Mouse (Mus musculus): ENCODE measurements around the gene Zfp628. TPM values are rescaled to one million over a fixed set of nuclear protein-coding genes. Genes with fewer than 3 reads are reported as not detected.

The Zfp628 gene
- polyA plus RNA-seq, 1 experiment from 2014 or later = 3.7 TPM

- ATAC-seq (ENCODE audit: low read depth) = no peak
- H3K27me3 ChIP-seq (ENCODE audit: control insufficient read depth, insufficient read depth, low read length) = no peaks in the 10 kb centered on the region
- no peaks in the 10 kb centered on the region for H3K9me3 ChIP-seq (ENCODE audit: control insufficient read depth, low read length)
- no peak within 1 kb of the TSS for H3K27ac ChIP-seq (ENCODE audit: low read depth, low read length)
- no peaks in the 10 kb centered on the region for H3K36me3 ChIP-seq (ENCODE audit: control insufficient read depth, insufficient read depth, low read length)
- H3K4me1 ChIP-seq (ENCODE audit: control insufficient read depth, insufficient read depth, low read length) = no peaks in the 10 kb centered on the region
- no peak within 1 kb of the TSS for H3K4me3 ChIP-seq (ENCODE audit: low read depth, low read length)
- 51% methylated on average over 6 of the region's 6 CpGs for WGBS
- H3K9ac ChIP-seq (replicated peaks; ENCODE audit: low read depth, low read length) = no peak within 1 kb of the TSS
- H3K4me2 ChIP-seq (ENCODE audit: low read depth, low read length) = no peak within 1 kb of the TSS
These were observed 56.1 kb downstream of the Zfp628 start, which contains the start of gene Sbk3 for GRCm38 (mm10) chr7:4971068-4971467. Gene Sbk3 (minus strand): TSS chr7:4971168.

Other genes starting within 250 kb of the Zfp628 start
- gene Hspbp1, start 230.1 kb upstream of the Zfp628 start, polyA plus RNA-seq (2014; fragmentation: Nextera tagmentation; extraction: Ambion mirVana) = 141 and 143 TPM in 2 replicates
- gene Brsk1, start 224.6 kb upstream of the Zfp628 start, polyA plus RNA-seq (2014; fragmentation: Nextera tagmentation; extraction: Ambion mirVana) = 10.1 and 12.9 TPM in 2 replicates
- gene Tmem150b, start 190.0 kb upstream of the Zfp628 start, polyA plus RNA-seq (2014; fragmentation: Nextera tagmentation; extraction: Ambion mirVana) = 0.19 TPM in 2 replicates
- gene Kmt5c, start 175.1 kb upstream of the Zfp628 start, polyA plus RNA-seq (2014; fragmentation: Nextera tagmentation; extraction: Ambion mirVana) = 50.9 and 64.8 TPM in 2 replicates
- 10.8 and 17.7 TPM in 2 replicates for gene Cox6b2, start 162.1 kb upstream of the Zfp628 start, polyA plus RNA-seq (2014; fragmentation: Nextera tagmentation; extraction: Ambion mirVana)
- gene Fam71e2, start 143.9 kb upstream of the Zfp628 start, polyA plus RNA-seq (2014; fragmentation: Nextera tagmentation; extraction: Ambion mirVana) = 0.13 TPM in 1 of 2 replicates, not detected in the other
- 0.44 and 0.48 TPM in 2 replicates for gene Il11, start 132.4 kb upstream of the Zfp628 start, polyA plus RNA-seq (2014; fragmentation: Nextera tagmentation; extraction: Ambion mirVana)
- gene Tmem190, start 132.3 kb upstream of the Zfp628 start, polyA plus RNA-seq (2014; fragmentation: Nextera tagmentation; extraction: Ambion mirVana) = 0.46 TPM in 1 of 2 replicates, not detected in the other
- 3.5 and 3.6 TPM in 2 replicates for gene Tmem238, start 125.6 kb upstream of the Zfp628 start, polyA plus RNA-seq (2014; fragmentation: Nextera tagmentation; extraction: Ambion mirVana)
- gene Rpl28, start 122.3 kb upstream of the Zfp628 start, polyA plus RNA-seq (2014; fragmentation: Nextera tagmentation; extraction: Ambion mirVana) = 154 and 173 TPM in 2 replicates
- 249 and 263 TPM in 2 replicates for gene Ube2s, start 102.6 kb upstream of the Zfp628 start, polyA plus RNA-seq (2014; fragmentation: Nextera tagmentation; extraction: Ambion mirVana)
- gene Shisa7, start 70.5 kb upstream of the Zfp628 start, polyA plus RNA-seq (2014; fragmentation: Nextera tagmentation; extraction: Ambion mirVana) = 16.8 and 18.7 TPM in 2 replicates
- 3.2 and 3.9 TPM in 2 replicates for gene Isoc2b, start 45.0 kb upstream of the Zfp628 start, polyA plus RNA-seq (2014; fragmentation: Nextera tagmentation; extraction: Ambion mirVana)
- 0.58 and 0.76 TPM in 2 replicates for gene Isoc2a, start 38.1 kb upstream of the Zfp628 start, polyA plus RNA-seq (2014; fragmentation: Nextera tagmentation; extraction: Ambion mirVana)
- 0.37 and 0.41 TPM in 2 replicates for gene Gm36210, start 8.7 kb upstream of the Zfp628 start, polyA plus RNA-seq (2014; fragmentation: Nextera tagmentation; extraction: Ambion mirVana)
- 24.4 and 27.9 TPM in 2 replicates for gene Nat14, start 6.8 kb downstream of the Zfp628 start, polyA plus RNA-seq (2014; fragmentation: Nextera tagmentation; extraction: Ambion mirVana)
- 0.40 and 1.3 TPM in 2 replicates for gene Ssc5d, start 10.6 kb downstream of the Zfp628 start, polyA plus RNA-seq (2014; fragmentation: Nextera tagmentation; extraction: Ambion mirVana)
- not detected in 2 replicates for gene Sbk2, start 49.2 kb downstream of the Zfp628 start, polyA plus RNA-seq (2014; fragmentation: Nextera tagmentation; extraction: Ambion mirVana)
- gene Sbk3, start 56.0 kb downstream of the Zfp628 start, polyA plus RNA-seq (2014; fragmentation: Nextera tagmentation; extraction: Ambion mirVana) = 0.52 and 0.75 TPM in 2 replicates
- gene Zfp579, start 80.9 kb downstream of the Zfp628 start, polyA plus RNA-seq (2014; fragmentation: Nextera tagmentation; extraction: Ambion mirVana) = 55.6 and 67.7 TPM in 2 replicates
- gene Zfp524, start 99.2 kb downstream of the Zfp628 start, polyA plus RNA-seq (2014; fragmentation: Nextera tagmentation; extraction: Ambion mirVana) = 5.9 and 7.9 TPM in 2 replicates
- 27.2 and 30.4 TPM in 2 replicates for gene Fiz1, start 99.5 kb downstream of the Zfp628 start, polyA plus RNA-seq (2014; fragmentation: Nextera tagmentation; extraction: Ambion mirVana)
- gene Gm44973, start 100.3 kb downstream of the Zfp628 start, polyA plus RNA-seq (2014; fragmentation: Nextera tagmentation; extraction: Ambion mirVana) = 2.6 and 2.7 TPM in 2 replicates
- gene Zfp865, start 105.2 kb downstream of the Zfp628 start, polyA plus RNA-seq (2014; fragmentation: Nextera tagmentation; extraction: Ambion mirVana) = 5.9 and 6.8 TPM in 2 replicates
- 53.6 and 64.8 TPM in 2 replicates for gene Ccdc106, start 105.3 kb downstream of the Zfp628 start, polyA plus RNA-seq (2014; fragmentation: Nextera tagmentation; extraction: Ambion mirVana)
- gene 4632433K11Rik, start 118.9 kb downstream of the Zfp628 start, polyA plus RNA-seq (2014; fragmentation: Nextera tagmentation; extraction: Ambion mirVana) = not detected in 2 replicates
- gene Zfp784, start 123.2 kb downstream of the Zfp628 start, polyA plus RNA-seq (2014; fragmentation: Nextera tagmentation; extraction: Ambion mirVana) = 6.6 and 8.5 TPM in 2 replicates
- 102 and 111 TPM in 2 replicates for gene Zfp580, start 136.3 kb downstream of the Zfp628 start, polyA plus RNA-seq (2014; fragmentation: Nextera tagmentation; extraction: Ambion mirVana)
- gene U2af2, start 146.9 kb downstream of the Zfp628 start, polyA plus RNA-seq (2014; fragmentation: Nextera tagmentation; extraction: Ambion mirVana) = 83.0 and 84.2 TPM in 2 replicates
- 97.9 and 112 TPM in 2 replicates for gene Epn1, start 165.0 kb downstream of the Zfp628 start, polyA plus RNA-seq (2014; fragmentation: Nextera tagmentation; extraction: Ambion mirVana)
- gene Rfpl4, start 201.7 kb downstream of the Zfp628 start, polyA plus RNA-seq (2014; fragmentation: Nextera tagmentation; extraction: Ambion mirVana) = not detected in 2 replicates
- 1.2 TPM in 1 of 2 replicates, not detected in the other for gene Rasl2-9, start 210.7 kb downstream of the Zfp628 start, polyA plus RNA-seq (2014; fragmentation: Nextera tagmentation; extraction: Ambion mirVana)
- 0.04 and 0.10 TPM in 2 replicates for gene Vmn1r55, start 234.5 kb downstream of the Zfp628 start, polyA plus RNA-seq (2014; fragmentation: Nextera tagmentation; extraction: Ambion mirVana)